Mouse (Mus musculus): ENCODE measurements around the gene Stox1.
A peak's percentile ranks its signal among the peaks of the same experiment; 100 is the strongest.

Stox1 gene

DNA sequence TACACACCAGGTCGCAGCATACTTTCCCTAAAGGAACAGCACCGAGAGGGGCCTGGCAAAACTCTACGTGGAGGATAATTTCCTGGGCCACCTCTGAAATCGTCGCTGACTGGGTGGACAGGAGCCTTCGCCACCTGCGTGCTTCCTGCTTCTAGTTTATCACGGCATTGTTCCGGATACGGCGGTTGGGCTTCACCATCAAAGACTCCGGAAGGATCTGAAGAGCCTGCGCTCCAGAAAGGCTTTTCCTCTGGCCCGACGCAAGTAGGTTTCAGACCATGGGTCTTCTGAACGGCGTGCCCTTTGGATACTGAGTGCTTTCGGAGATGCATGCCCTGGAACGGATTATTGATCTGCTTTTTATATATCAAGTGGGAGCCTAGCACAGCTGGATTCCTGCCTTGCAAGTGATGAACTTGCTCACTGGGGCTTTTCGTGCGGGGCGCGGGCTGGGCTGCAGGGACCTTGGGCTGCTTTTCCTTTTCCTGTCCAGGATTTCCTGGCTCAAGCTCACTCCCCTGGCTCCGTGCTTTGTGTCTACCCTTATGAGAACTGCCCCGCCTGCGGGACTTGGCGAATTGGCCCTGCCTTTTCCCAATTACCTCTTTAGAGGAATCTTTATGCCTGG is 60.9 kb downstream of the Stox1 start:
- no peak for DNase-seq (ENCODE audit: low spot score in 2 of 2)

DNA sequence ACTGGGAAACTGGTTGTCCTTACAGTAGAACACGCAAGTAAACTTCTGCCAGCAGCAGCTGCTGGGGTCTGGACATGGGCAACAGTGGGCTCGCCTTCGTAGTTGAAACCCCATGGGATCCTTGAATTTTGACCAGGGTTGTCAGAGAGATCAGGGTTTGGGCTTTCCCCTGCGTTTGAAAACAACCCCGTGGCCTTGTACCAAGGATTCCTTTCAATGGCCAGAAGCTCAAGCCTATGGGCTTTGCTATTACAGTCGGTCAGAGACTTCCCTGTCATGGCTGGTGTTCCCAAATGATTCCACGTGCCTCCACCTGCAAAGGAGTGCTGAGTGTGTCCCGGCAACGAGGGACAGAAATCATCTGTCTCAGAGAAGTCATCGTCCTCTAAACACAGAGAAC is 61.8 kb downstream of the Stox1 start:
- no peak for DNase-seq (ENCODE audit: low spot score in 2 of 2)

DNA sequence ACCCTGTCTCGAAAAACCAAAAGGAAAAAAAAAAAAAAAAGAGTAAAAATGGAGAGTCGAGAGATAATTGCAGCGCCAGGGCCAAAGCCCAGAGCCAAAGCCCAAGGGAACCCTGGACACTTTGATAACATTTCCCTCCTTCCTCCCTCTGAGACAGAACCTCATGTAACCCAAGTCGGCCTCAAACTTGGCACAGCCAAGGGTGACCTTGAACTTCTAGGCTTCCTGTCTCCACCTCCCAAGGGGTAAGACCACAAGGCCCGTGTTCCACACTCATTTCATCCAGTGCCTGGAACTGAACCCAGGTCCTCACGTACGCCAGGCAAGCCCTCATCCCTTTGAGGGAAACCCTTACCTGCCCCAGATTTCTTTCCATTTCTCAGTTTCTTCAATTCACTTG is 69.2 kb downstream of the Stox1 start:
- no peak for DNase-seq (ENCODE audit: low spot score in 2 of 2)

DNA sequence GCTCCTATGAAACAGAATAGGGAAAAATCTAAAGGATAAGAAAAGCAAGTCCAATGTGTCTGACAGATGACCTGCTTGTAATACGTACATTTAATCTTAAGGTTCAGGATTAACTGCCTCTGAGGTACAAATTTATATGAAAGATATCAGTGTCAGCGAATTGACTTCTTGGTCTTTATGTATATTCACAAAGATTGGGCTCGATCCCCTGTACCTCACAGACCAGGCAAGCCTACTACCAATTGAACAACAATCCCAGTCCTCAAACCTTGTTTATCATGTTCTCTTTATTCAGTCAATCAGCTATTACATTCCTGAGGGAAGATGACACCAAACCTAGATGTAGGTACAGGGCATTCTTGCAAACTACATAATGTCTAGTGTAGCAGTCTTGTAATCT is 74.0 kb downstream of the Stox1 start:
- DNase-seq (ENCODE audit: low spot score in 2 of 2) = no peak

DNA sequence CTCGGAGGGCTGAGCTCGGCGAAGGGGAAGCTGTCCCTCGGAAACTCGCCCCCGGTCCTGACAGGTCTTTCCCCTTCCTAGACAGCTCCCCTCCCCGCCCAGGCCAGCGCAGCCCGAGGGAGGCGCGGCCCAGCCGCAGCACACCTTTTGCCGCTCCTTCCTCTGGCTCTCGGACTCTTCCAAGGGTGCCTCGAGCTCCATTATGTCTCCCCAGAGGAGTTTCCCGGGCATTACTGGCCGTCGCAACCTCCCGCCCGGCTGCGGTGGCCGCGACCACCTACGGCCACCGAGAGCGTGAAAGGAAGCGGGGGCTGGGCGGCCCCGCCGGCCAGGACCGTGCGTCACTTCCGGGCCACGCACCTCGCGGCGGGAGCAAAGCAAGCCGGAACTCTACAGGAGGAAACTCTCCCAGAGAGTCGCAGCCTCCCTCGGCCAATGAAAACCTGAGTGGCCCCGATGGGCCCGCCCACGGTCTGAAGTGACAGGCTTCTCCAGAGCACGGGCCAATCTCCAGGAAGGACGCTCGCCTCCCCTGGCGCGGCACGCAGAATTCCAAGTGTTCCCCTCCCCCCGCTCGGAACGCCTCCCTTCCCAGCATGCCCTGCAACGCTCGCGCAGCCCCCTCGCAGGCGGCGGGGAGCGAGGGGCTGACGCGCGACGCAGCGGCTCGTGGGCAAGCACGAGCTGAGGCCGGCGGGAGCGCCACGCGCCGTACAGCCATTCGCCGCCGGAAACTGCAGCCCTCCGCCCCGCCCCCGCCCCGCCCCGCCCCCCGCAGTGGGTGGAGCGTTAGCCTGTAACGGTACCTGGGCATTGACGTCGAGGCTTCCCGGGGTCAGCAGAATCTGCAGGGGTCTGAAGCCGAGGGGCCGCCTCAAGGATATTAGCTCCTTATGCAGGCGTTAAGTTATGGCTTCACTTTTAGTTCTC is 74.8 kb downstream of the Stox1 start, which contains the start of gene Ddx50:
Gene Ddx50 (minus strand): TSS at position 338 of the 930 bp plus-strand sequence.
- DNase-seq (ENCODE audit: low spot score in 2 of 2) = peak; percentile 100

DNA sequence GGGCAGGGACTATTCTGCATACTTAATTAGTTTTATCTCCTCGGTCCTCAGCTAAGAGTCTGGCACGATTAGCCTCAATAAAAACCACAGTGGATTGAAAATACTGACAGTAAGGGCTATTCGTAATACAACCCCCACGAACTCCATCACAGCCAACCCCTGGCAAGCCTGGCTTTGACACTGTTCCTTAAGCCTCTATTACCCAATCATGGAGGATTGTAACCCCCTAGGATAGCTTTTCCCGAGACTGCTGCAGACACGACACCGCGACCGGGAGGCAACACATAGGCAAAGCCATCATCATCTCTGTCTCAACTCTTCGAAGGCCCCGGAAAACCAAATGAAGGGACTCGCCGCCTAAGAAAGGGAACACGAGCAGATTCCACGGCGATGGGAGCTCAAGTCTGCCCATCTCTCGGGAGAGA is 75.6 kb downstream of the Stox1 start:
- peak in 1 of 2 experiments; percentile 41 for DNase-seq (ENCODE audit: low spot score in 2 of 2)

Measured in right cerebral cortex, postnatal 10 days (tissue).